Mouse (Mus musculus) CH12.LX (cell line): ENCODE measurements at regions not wholly inside any gene's neighbourhood (a gene's known extent, or its start where the extent isn't known, plus 50 kb on each side); places are given as distances from the start of the nearest gene placed in this dataset.

ENCODE experiments used
- DNase-seq: peaks from one replicate; pipeline ENCODE4 v3.0.0-alpha.2; 2013; ENCODE audit errors: extremely low read depth
- H3K27ac ChIP-seq: 2 replicates; pipeline ENCODE4 v1.5.1; 2012; ENCODE audit warnings: low read depth, mild to moderate bottlenecking, control low read depth, moderate library complexity; ENCODE audit not compliant: insufficient read depth
- H3K27me3 ChIP-seq: replicated peaks from 2 replicates; pipeline ENCODE3; 2012; ENCODE audit warnings: inconsistent platforms
- H3K36me3 ChIP-seq, 2 experiments: replicated peaks in 1 of 2; 2 replicates each; pipeline versions ENCODE3 to v1.6.1; 2012; ENCODE audit warnings: inconsistent platforms in 1 of 2, low read length in 1 of 2, mild to moderate bottlenecking in 1 of 2, mixed read lengths in 1 of 2, moderate library complexity in 1 of 2; ENCODE audit not compliant: control insufficient read depth in 1 of 2, insufficient read depth in 1 of 2
- H3K4me1 ChIP-seq, 2 experiments: 2 replicates each; pipeline ENCODE4 v1.6.1; 2012; ENCODE audit warnings: inconsistent platforms in 1 of 2, moderate library complexity in 1 of 2; ENCODE audit not compliant: insufficient read depth in 2 of 2, control insufficient read depth in 1 of 2
- H3K4me2 ChIP-seq: 2 replicates; pipeline ENCODE4 v1.6.1; 2012; ENCODE audit warnings: low read depth, mild to moderate bottlenecking, control low read depth; ENCODE audit not compliant: poor library complexity, insufficient read depth, severe bottlenecking
- H3K4me3 ChIP-seq, 3 experiments: fragments of 150-350 bp in 1 of 3; sonication (generic) in 1 of 3; replicated peaks in 1 of 3; 2 replicates each; pipeline versions ENCODE3 to v1.5.1; 2011 to 2012; ENCODE audit warnings: low read depth in 2 of 3, low read length in 2 of 3, mild to moderate bottlenecking in 2 of 3, moderate library complexity in 2 of 3, control low read depth in 1 of 3, improper control_type of control experiment in 1 of 3, inconsistent platforms in 1 of 3, mixed read lengths in 1 of 3; ENCODE audit not compliant: poor library complexity in 1 of 3
- H3K79me2 ChIP-seq: replicated peaks from 2 replicates; pipeline ENCODE4 v1.6.1; 2012; ENCODE audit warnings: mild to moderate bottlenecking, moderate library complexity; ENCODE audit not compliant: control insufficient read depth, poor library complexity, insufficient read depth, severe bottlenecking; ENCODE audit errors: extremely low read depth
- H3K9ac ChIP-seq: 2 replicates; pipeline ENCODE4 v1.6.1; 2012; ENCODE audit warnings: low read depth, mild to moderate bottlenecking, control low read depth, moderate library complexity; ENCODE audit not compliant: insufficient read depth
- H3K9me3 ChIP-seq: replicated peaks from 2 replicates; pipeline ENCODE3; 2012; ENCODE audit warnings: low read length, inconsistent platforms, mixed read lengths
- BHLHE40 ChIP-seq: IDR thresholded peaks from 2 replicates; pipeline ENCODE4 v1.6.1; 2011; ENCODE audit warnings: mild to moderate bottlenecking, low read depth, low read length, improper control_type of control experiment
- CHD1 ChIP-seq: IDR thresholded peaks from 2 replicates; pipeline ENCODE4 v1.6.1; 2012; ENCODE audit warnings: low read depth, low read length, improper control_type of control experiment, inconsistent platforms
- CHD2 ChIP-seq: IDR thresholded peaks from 2 replicates; pipeline ENCODE4 v1.6.1; 2011; ENCODE audit warnings: low read length, improper control_type of control experiment
- ELF1 ChIP-seq: IDR thresholded peaks from 2 replicates; pipeline ENCODE4 v1.6.1; 2014; ENCODE audit warnings: low read depth, mild to moderate bottlenecking, inconsistent platforms, low read length, improper control_type of control experiment
- EP300 ChIP-seq: IDR thresholded peaks from 2 replicates; pipeline ENCODE4 v1.6.1; 2011; ENCODE audit warnings: low read length, improper control_type of control experiment
- ETS1 ChIP-seq: conservative IDR thresholded peaks from 2 replicates; pipeline ENCODE4 v1.6.1; 2012; ENCODE audit warnings: low read depth, mild to moderate bottlenecking, inconsistent platforms, low read length, improper control_type of control experiment, moderate library complexity
- MAFK ChIP-seq: IDR thresholded peaks from 2 replicates; pipeline ENCODE4 v1.6.1; 2011; ENCODE audit warnings: low read length, improper control_type of control experiment; ENCODE audit not compliant: insufficient replicate concordance
- MXI1 ChIP-seq: IDR thresholded peaks from 2 replicates; pipeline ENCODE4 v1.6.1; 2011; ENCODE audit warnings: mild to moderate bottlenecking, low read depth, low read length, improper control_type of control experiment
- MYC ChIP-seq: IDR thresholded peaks from 2 replicates; pipeline ENCODE4 v1.6.1; 2011; ENCODE audit warnings: low read depth, mild to moderate bottlenecking, improper control_type of control experiment, low read length
- NELFE ChIP-seq: IDR thresholded peaks from 2 replicates; pipeline ENCODE4 v1.6.1; 2011; ENCODE audit warnings: low read depth, low read length, improper control_type of control experiment
- PAX5 ChIP-seq: IDR thresholded peaks from 2 replicates; pipeline ENCODE4 v1.6.1; 2012; ENCODE audit warnings: low read length, inconsistent platforms, mixed read lengths
- RAD21 ChIP-seq: IDR thresholded peaks from 2 replicates; pipeline ENCODE4 v1.6.1; 2011; ENCODE audit warnings: low read depth, mild to moderate bottlenecking, low read length, improper control_type of control experiment, moderate library complexity
- UBTF ChIP-seq: IDR thresholded peaks from 2 replicates; pipeline ENCODE4 v1.6.1; 2012; ENCODE audit warnings: low read depth, mild to moderate bottlenecking, inconsistent platforms, low read length, improper control_type of control experiment, moderate library complexity
- USF2 ChIP-seq: conservative IDR thresholded peaks from 2 replicates; pipeline ENCODE4 v1.6.1; 2011; ENCODE audit warnings: low read depth, low read length, improper control_type of control experiment
- ZC3H11A ChIP-seq: IDR thresholded peaks from 2 replicates; pipeline ENCODE4 v1.6.1; 2012; ENCODE audit warnings: low read depth, mild to moderate bottlenecking, inconsistent platforms, low read length, improper control_type of control experiment
- ZMIZ1 ChIP-seq: IDR thresholded peaks from 2 replicates; pipeline ENCODE4 v1.6.1; 2012; ENCODE audit warnings: low read depth, mild to moderate bottlenecking, inconsistent platforms, low read length, improper control_type of control experiment
- dilution Hi-C: fragments of 300-500 bp; cut with MboI; formaldehyde crosslinking; loops from 2 replicates; pipeline ENCODE4 v1.14.3; 2020; ENCODE audit warnings: low sequenced_read_pairs; ENCODE audit not compliant: extremely low pct_unique_long_range_greater_than_20kb, extremely low pct_ligation_motif_present
- in situ Hi-C: fragments of 300-500 bp; cut with MboI; formaldehyde crosslinking; loops from 3 replicates; pipeline ENCODE4 v1.14.3; 2019; ENCODE audit warnings: low sequenced_read_pairs, low pct_ligation_motif_present, low pct_unique_long_range_greater_than_20kb, mixed read lengths

DNA sequence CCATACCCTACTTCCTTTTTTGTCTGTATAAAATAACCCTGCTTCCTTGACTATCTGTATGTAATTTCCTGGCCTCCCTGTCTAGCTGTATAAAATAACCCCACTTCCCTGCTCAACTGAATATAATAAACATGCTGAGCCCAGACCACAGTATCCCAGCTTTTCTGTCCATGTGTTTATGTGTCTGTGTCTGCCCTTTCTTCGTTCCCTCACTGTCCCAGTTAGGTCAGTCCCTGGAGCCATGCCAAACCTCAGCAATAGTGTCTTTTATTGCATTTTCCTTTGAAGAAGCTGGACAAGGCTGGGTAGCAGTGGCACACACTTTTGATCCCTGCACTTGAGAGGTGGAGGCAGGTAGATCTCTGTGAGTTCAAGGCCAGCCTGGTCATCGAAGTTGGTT lies 198.0 kb upstream of the Tac1 start:
- Histone ChIP-seq H3K4me2 (no peak overlapping the region), H3K4me1 (no peaks in the 10 kb centered on the region), H3K9ac (no peak overlapping the region), H3K4me3 (no peak overlapping the region), H3K36me3 (no peaks in the 10 kb centered on the region), H3K9me3 (no peaks in the 10 kb centered on the region), H3K27ac (no peak overlapping the region), H3K27me3 (no peaks in the 10 kb centered on the region), H3K79me2 (no peaks in the 10 kb centered on the region)
- TF ChIP-seq CHD1 (no peak), NELFE (no peak), PAX5 (no peak), RAD21 (no peak), EP300 (no peak), ELF1 (no peak), ZMIZ1 (no peak), UBTF (no peak), CHD2 (no peak), USF2 (no peak), MAFK (no peak), MXI1 (no peak), ZC3H11A (no peak)
- in situ Hi-C loops (no loop called here), dilution Hi-C loops (no loop called here)
- DNase-seq, result no peak

- in situ Hi-C loops, result no loop called here
- Histone ChIP-seq H3K27ac (no peak overlapping the region), H3K9ac (no peak overlapping the region), H3K4me3 (no peak overlapping the region), H3K4me2 (no peak overlapping the region), H3K79me2 (no peaks in the 10 kb centered on the region), H3K36me3 (no peaks in the 10 kb centered on the region), H3K4me1 (no peaks in the 10 kb centered on the region), H3K27me3 (no peaks in the 10 kb centered on the region), H3K9me3 (no peaks in the 10 kb centered on the region)
- DNase-seq, result no peak
- TF ChIP-seq CHD1 (no peak), MYC (no peak), ETS1 (no peak)
- dilution Hi-C loops, result no loop called here
Measured at GRCm38 (mm10) chr6:7367166-7367565, 187.5 kb upstream of the Tac1 start.

DNA sequence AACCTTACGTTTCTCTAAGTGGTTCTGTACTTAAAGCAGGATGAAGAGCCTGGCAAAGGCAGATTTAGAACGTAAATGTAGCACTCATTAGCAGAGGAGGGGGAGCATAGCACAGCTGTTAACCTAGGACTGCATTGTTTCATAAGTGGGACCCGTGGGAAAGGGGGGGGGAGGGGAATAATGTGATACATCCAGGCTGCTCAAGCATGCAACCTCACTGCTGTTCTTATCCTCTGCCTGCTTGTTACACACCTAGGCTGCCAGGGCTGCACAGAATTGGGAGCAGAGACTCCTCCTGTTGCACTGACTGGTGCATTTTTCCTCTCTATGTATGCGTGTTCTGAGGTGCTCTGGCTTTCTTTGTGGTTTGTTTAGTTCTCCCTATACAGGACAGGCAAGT lies 180.1 kb upstream of the Tac1 start:
- Histone ChIP-seq H3K79me2 (no peaks in the 10 kb centered on the region), H3K4me3 (no peak overlapping the region), H3K4me2 (no peak overlapping the region), H3K27me3 (no peaks in the 10 kb centered on the region), H3K4me1 (no peaks in the 10 kb centered on the region), H3K36me3 (no peaks in the 10 kb centered on the region), H3K27ac (no peak overlapping the region), H3K9ac (no peak overlapping the region), H3K9me3 (no peaks in the 10 kb centered on the region)
- TF ChIP-seq ELF1, result no peak
- no peak for TF ChIP-seq BHLHE40
- TF ChIP-seq ZMIZ1, result no peak
- in situ Hi-C loops, result no loop called here
- DNase-seq, result no peak
- dilution Hi-C loops, result no loop called here
